Mouse (Mus musculus) neural tube, embryonic 15.5 days (tissue): ENCODE measurements at regions not wholly inside any gene's neighbourhood (a gene's known extent, or its start where the extent isn't known, plus 50 kb on each side); places are given as distances from the start of the nearest gene placed in this dataset.

Source experiments
- ATAC-seq: fragments of 200-750 bp; cut with Nextera tagmentation; 2 replicates; pipeline ENCODE4 v1.8.0; 2017; ENCODE audit warnings: mild to moderate bottlenecking, moderate TSS enrichment, moderate library complexity; ENCODE audit not compliant: low FRiP score
- H3K27ac ChIP-seq: fragments of 300-500 bp; sonication (generic); replicated peaks from 2 replicates; pipeline ENCODE4 v1.5.1; 2015; ENCODE audit warnings: mild to moderate bottlenecking, inconsistent platforms
- H3K27me3 ChIP-seq: fragments of 300-500 bp; sonication (generic); replicated peaks from 2 replicates; pipeline ENCODE4 v1.6.1; 2015; ENCODE audit warnings: inconsistent platforms
- H3K36me3 ChIP-seq: fragments of 300-500 bp; sonication (generic); 2 replicates; pipeline ENCODE4 v1.6.1; 2015; ENCODE audit warnings: inconsistent platforms
- H3K4me1 ChIP-seq: fragments of 300-500 bp; sonication (generic); 2 replicates; pipeline ENCODE4 v1.6.1; 2015; ENCODE audit warnings: inconsistent platforms
- H3K4me2 ChIP-seq: fragments of 300-500 bp; sonication (generic); 2 replicates; pipeline ENCODE4 v1.6.1; 2015; ENCODE audit warnings: inconsistent platforms, mild to moderate bottlenecking, moderate library complexity
- H3K4me3 ChIP-seq: fragments of 300-500 bp; sonication (generic); replicated peaks from 2 replicates; pipeline ENCODE4 v1.5.1; 2015; ENCODE audit warnings: mild to moderate bottlenecking, inconsistent platforms
- H3K9ac ChIP-seq: fragments of 300-500 bp; sonication (generic); replicated peaks from 2 replicates; pipeline ENCODE4 v1.6.1; 2015; ENCODE audit warnings: mild to moderate bottlenecking, inconsistent platforms
- H3K9me3 ChIP-seq: fragments of 300-500 bp; sonication (generic); replicated peaks from 2 replicates; pipeline ENCODE4 v1.6.1; 2016; ENCODE audit warnings: inconsistent platforms
- WGBS: fragments of 180-500 bp; shearing (Covaris S2); methylation state at CpG from one replicate; pipeline ENCODE4 v1.1.7; 2015; ENCODE audit warnings: mixed read lengths; 5-methylcytosine and 5-hydroxymethylcytosine counted together

DNA sequence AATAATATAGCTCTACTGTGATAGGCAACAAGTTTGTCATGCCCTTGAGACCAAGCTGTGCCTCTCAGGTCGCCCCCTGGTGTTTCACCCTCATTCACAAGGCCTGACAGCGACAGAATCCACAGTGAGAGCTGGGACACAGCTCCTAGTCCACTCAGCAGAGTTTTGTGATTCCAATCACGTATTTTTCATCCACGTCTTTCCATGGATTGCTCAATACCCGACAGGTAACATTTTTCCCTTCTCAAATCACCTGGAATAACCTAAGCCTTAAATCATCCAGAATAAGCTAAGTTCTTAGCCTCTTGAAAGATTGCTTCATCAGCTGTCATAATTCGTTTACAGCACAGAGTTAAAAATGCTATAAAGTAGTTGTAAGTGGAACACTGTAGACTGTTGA lies 211.3 kb downstream of the Ccdc91 start:
- Histone ChIP-seq H3K9ac (no peak overlapping the region), H3K4me2 (no peak overlapping the region)

DNA sequence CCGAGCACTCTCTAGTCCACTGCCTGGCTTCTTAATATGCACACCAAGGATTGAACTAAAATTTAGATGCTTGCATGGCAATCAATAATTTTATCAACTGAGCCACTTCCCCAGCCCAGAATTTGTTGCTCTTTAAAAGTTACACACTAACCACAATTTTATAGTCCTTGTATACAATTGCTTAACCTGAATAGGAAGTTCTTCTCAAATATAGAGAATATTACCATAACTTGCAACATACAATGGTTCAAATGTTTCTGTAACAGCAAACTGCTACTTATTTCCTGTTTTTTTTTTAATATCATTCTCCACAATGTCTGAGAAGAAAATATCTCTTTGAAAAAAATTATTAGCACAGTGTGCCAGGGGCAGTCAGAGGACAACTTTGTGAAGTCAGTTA lies 222.6 kb downstream of the Ccdc91 start:
- no peaks in the 10 kb centered on the region for H3K9me3 ChIP-seq
- no peaks in the 10 kb centered on the region for H3K4me1 ChIP-seq
- no peak overlapping the region for H3K4me2 ChIP-seq
- H3K27me3 ChIP-seq, result no peaks in the 10 kb centered on the region
- H3K4me3 ChIP-seq, result no peak overlapping the region
- 96% methylated on average over 1 of the region's 1 CpGs for WGBS
- no peak for ATAC-seq
- no peak overlapping the region for H3K27ac ChIP-seq
- no peaks in the 10 kb centered on the region for H3K36me3 ChIP-seq
- no peak overlapping the region for H3K9ac ChIP-seq

More for the DNA sequence above, 211.3 kb downstream of the Ccdc91 start:
- ATAC-seq, result no peak
- H3K36me3 ChIP-seq, result no peaks in the 10 kb centered on the region
- no peaks in the 10 kb centered on the region for H3K9me3 ChIP-seq
- no peaks in the 10 kb centered on the region for H3K27me3 ChIP-seq
- H3K27ac ChIP-seq, result no peak overlapping the region
- 78% methylated on average over 6 of the region's 6 CpGs for WGBS
- H3K4me1 ChIP-seq, result no peaks in the 10 kb centered on the region
- no peak overlapping the region for H3K4me3 ChIP-seq

GRCm38 (mm10) chr6:147699449-147699848 lies 223.8 kb downstream of the Ccdc91 start:
- no peaks in the 10 kb centered on the region for H3K27me3 ChIP-seq
- no peak overlapping the region for H3K9ac ChIP-seq
- WGBS, result 84% methylated on average over 3 of the region's 3 CpGs
- no peak overlapping the region for H3K4me2 ChIP-seq
- no peaks in the 10 kb centered on the region for H3K36me3 ChIP-seq
- H3K27ac ChIP-seq, result no peak overlapping the region
- H3K4me1 ChIP-seq, result no peaks in the 10 kb centered on the region
- no peaks in the 10 kb centered on the region for H3K9me3 ChIP-seq
- H3K4me3 ChIP-seq, result no peak overlapping the region
- no peak for ATAC-seq

DNA sequence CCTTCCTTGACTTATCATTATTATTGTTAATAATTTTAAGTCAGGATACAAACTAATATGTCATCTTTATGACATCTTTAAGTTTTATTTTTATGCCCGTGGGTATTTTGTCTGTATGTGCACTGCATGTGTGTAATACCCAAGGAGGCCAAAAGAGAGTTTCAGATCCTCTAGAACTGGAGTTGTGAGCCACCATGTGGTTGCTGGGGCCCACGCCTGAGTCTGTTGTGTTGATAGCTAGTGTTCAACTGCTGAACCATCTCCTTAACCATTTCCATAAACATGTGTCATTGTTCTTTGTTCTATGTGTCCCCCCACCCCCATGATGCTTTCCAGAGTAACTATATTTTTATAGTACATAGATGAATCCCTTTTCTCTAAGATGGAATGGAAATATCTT lies 225.0 kb downstream of the Ccdc91 start:
- ATAC-seq, result no peak

GRCm38 (mm10) chr6:147701956-147702355 lies 226.3 kb downstream of the Ccdc91 start:
- no peak for ATAC-seq
- no peak overlapping the region for H3K4me2 ChIP-seq
- no peak overlapping the region for H3K27ac ChIP-seq
- WGBS, result 80% methylated on average over 5 of the region's 5 CpGs
- H3K36me3 ChIP-seq, result no peaks in the 10 kb centered on the region
- no peak overlapping the region for H3K9ac ChIP-seq
- H3K4me3 ChIP-seq, result no peak overlapping the region
- no peaks in the 10 kb centered on the region for H3K27me3 ChIP-seq
- no peaks in the 10 kb centered on the region for H3K4me1 ChIP-seq
- H3K9me3 ChIP-seq, result no peaks in the 10 kb centered on the region

More for the DNA sequence above, 225.0 kb downstream of the Ccdc91 start:
- no peak overlapping the region for H3K4me2 ChIP-seq
- H3K4me1 ChIP-seq, result no peaks in the 10 kb centered on the region
- no peaks in the 10 kb centered on the region for H3K36me3 ChIP-seq
- H3K27me3 ChIP-seq, result no peaks in the 10 kb centered on the region
- H3K9me3 ChIP-seq, result no peaks in the 10 kb centered on the region
- no peak overlapping the region for H3K27ac ChIP-seq
- H3K9ac ChIP-seq, result no peak overlapping the region
- no peak overlapping the region for H3K4me3 ChIP-seq
- WGBS, result 82% methylated on average over 2 of the region's 2 CpGs

GRCm38 (mm10) chr6:147704297-147704696 lies 228.7 kb downstream of the Ccdc91 start:
- H3K9me3 ChIP-seq, result no peaks in the 10 kb centered on the region
- 83% methylated on average over 5 of the region's 5 CpGs for WGBS

GRCm38 (mm10) chr6:147705936-147706335 lies 230.3 kb downstream of the Ccdc91 start:
- no peak overlapping the region for H3K27ac ChIP-seq
- no peaks in the 10 kb centered on the region for H3K9me3 ChIP-seq
- no peak overlapping the region for H3K9ac ChIP-seq
- ATAC-seq, result no peak
- H3K27me3 ChIP-seq, result no peaks in the 10 kb centered on the region
- no peaks in the 10 kb centered on the region for H3K4me1 ChIP-seq
- no peak overlapping the region for H3K4me3 ChIP-seq
- H3K4me2 ChIP-seq, result no peak overlapping the region
- WGBS, result 86% methylated on average over 3 of the region's 3 CpGs
- H3K36me3 ChIP-seq, result no peaks in the 10 kb centered on the region

More at GRCm38 (mm10) chr6:147704297-147704696, 228.7 kb downstream of the Ccdc91 start:
- H3K27ac ChIP-seq, result no peak overlapping the region
- no peak overlapping the region for H3K4me3 ChIP-seq
- H3K4me1 ChIP-seq, result no peaks in the 10 kb centered on the region
- H3K4me2 ChIP-seq, result no peak overlapping the region
- H3K27me3 ChIP-seq, result no peaks in the 10 kb centered on the region
- no peaks in the 10 kb centered on the region for H3K36me3 ChIP-seq
- no peak for ATAC-seq
- no peak overlapping the region for H3K9ac ChIP-seq

- H3K9me3 ChIP-seq, result no peaks in the 10 kb centered on the region
- H3K4me3 ChIP-seq, result no peak overlapping the region
- no peaks in the 10 kb centered on the region for H3K27me3 ChIP-seq
- no peaks in the 10 kb centered on the region for H3K36me3 ChIP-seq
- no peak overlapping the region for H3K4me2 ChIP-seq
- no peak overlapping the region for H3K9ac ChIP-seq
- ATAC-seq, result no peak
- no peaks in the 10 kb centered on the region for H3K4me1 ChIP-seq
- WGBS, result 81% methylated on average over 2 of the region's 2 CpGs
- H3K27ac ChIP-seq, result no peak overlapping the region
These were observed 231.1 kb downstream of the Ccdc91 start for GRCm38 (mm10) chr6:147706741-147707140.

DNA sequence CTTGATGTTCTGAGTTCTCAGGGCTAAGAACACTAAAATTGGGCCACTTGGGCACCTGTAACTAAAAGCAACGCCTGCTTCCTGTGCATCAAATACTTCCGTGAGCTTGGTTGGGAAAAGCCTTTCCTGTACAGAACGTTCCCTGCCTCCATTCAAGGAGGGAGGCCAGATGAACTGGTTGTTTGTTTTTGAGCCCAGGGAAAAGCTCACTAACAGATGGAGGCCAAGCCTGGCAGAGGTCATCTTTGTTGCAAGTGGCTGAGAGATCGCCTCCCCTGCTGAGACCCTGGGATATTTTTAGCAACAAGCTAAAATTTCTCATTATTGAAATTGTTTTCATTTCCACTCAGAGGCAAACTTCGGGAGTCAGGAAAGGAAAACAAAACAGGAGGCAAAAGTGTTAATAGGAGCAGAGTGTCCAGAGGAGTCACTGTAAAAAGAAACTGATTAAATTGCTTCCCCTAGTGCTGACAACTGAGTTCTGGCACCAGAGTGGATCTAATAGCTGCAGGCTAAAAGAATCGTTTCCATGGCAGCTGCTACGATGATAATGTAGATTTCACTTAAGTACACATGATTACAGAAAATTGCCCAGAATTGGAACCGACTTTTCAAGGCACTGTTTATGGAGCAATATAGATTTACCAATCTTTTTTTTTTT lies 242.6 kb downstream of the Ccdc91 start:
- 37% methylated on average over 8 of the region's 8 CpGs for WGBS
- Histone ChIP-seq H3K4me2 (0 out of 2 replicates have a peak overlapping the region, but pooled peaks have one; percentile 5), H3K9ac (no peak overlapping the region), H3K4me3 (no peak overlapping the region), H3K4me1 (peaks cover 14% of the 10 kb centered on the region), H3K36me3 (no peaks in the 10 kb centered on the region), H3K9me3 (no peaks in the 10 kb centered on the region), H3K27me3 (no peaks in the 10 kb centered on the region), H3K27ac (no peak overlapping the region)
- peak; percentile 61; the same call in 1 of the 2 replicates for ATAC-seq

- no peaks in the 10 kb centered on the region for H3K36me3 ChIP-seq
- no peaks in the 10 kb centered on the region for H3K27me3 ChIP-seq
- no peak overlapping the region for H3K27ac ChIP-seq
- H3K4me1 ChIP-seq, result peaks cover 14% of the 10 kb centered on the region
- no peak overlapping the region for H3K4me2 ChIP-seq
- H3K9ac ChIP-seq, result no peak overlapping the region
- WGBS, result 75% methylated on average over 10 of the region's 10 CpGs
- no peaks in the 10 kb centered on the region for H3K9me3 ChIP-seq
- no peak overlapping the region for H3K4me3 ChIP-seq
- ATAC-seq, result peak; percentile 14; the same call in 1 of the 2 replicates
These were observed 243.3 kb downstream of the Ccdc91 start for GRCm38 (mm10) chr6:147718713-147719490.

DNA sequence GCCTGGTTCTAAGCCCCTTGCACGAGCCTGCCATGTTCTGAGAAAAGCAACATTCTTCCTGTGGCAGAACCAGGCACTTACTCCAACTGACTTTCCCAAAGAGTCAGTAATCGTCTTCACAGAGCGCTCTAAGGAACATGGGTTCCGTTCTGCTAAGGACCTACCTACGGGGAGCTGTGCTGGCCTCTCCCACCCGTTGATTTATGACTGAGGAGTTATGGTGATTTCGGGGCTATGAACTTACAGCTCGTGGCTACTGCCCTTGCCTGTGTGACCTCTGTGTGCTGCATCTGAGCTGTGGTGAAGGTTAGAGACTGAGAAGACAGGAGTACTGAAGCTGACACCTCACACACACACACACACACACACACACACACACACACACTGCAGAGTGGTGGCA lies 243.9 kb downstream of the Ccdc91 start:
- Histone ChIP-seq H3K9ac (no peak overlapping the region), H3K4me2 (no peak overlapping the region), H3K27ac (no peak overlapping the region), H3K27me3 (no peaks in the 10 kb centered on the region), H3K4me1 (peaks cover 14% of the 10 kb centered on the region), H3K4me3 (no peak overlapping the region), H3K36me3 (no peaks in the 10 kb centered on the region), H3K9me3 (no peaks in the 10 kb centered on the region)
- 65% methylated on average over 8 of the region's 8 CpGs for WGBS
- ATAC-seq, result no peak

DNA sequence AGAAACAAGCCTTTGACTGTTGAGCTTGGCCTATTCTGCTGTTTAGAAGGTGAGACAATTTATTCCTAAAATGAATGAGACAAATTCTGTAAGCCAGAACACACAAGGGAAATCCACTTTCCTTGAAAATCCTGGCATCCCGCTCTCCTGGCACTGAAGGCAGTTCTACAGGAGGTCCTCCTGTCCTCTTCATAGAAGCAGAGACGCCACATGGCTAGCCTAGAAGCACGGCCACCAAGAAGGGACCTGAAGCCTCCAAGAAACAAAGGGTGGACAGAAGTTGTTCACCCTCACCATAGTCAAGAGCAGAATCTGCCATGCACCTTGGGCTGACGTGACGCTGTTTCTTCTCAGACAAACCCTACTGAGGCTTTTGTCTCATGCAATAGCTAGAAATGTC lies 247.7 kb downstream of the Ccdc91 start:
- no peaks in the 10 kb centered on the region for H3K36me3 ChIP-seq
- no peak overlapping the region for H3K9ac ChIP-seq
- no peaks in the 10 kb centered on the region for H3K9me3 ChIP-seq
- peaks cover 8% of the 10 kb centered on the region for H3K4me1 ChIP-seq
- H3K4me2 ChIP-seq, result no peak overlapping the region
- WGBS, result 96% methylated on average over 5 of the region's 5 CpGs
- H3K27ac ChIP-seq, result no peak overlapping the region
- ATAC-seq, result no peak
- H3K4me3 ChIP-seq, result no peak overlapping the region
- no peaks in the 10 kb centered on the region for H3K27me3 ChIP-seq
